ENCODE assay signal across 8 mouse cellular contexts in the genomic region with DNA sequence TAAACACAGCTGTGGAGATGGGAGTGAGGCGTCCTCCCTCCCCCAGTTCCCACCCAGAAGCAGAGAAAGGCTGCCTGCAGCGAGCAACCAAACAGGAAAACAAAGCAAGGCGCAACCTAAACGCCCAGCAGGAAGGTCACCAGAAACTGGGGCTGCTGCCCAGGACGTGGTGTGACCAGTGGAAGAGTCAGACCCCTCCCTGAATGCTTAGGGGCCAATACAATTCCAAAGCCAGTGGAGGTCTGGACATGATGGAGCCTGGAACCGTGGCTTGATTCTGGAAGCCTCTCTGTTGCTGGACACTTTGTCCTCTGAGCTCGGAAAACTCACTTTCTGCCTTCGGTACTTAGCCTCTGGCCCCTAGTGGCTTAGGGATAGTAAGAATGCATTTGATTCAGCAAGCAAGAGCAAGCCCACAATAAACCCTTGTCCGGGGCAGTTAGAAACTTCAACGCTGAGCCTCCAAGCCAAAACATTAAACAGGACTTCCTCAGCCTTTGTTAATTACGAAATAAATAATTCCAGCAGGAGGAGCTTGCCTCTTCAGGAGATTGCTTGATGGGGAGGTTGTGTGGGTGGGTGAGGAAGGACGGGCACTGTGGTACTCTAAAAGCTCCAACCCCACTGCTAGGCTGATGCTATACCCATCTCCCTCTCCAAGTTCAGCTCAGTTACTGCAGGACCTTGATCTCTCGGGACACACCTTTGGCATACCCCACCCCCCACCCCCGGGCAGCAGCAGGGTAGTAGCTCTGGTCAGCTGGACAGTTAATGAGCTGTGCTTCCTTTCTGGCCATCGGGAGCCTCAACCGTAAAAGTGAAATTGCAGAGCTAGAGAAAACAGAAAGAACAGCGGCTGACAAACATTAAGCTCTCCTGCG. TPM values are rescaled to one million over a fixed set of nuclear protein-coding genes. Genes with fewer than 3 reads are reported as not detected.
DNase-seq lines count a peak whose midpoint lies in the region; ATAC-seq and TF ChIP-seq lines count a peak whose summit lies in the region.

No protein-coding gene starts in this region.

- H3K79me2 ChIP-seq in heart, adult 2 months (replicated peaks; ENCODE audit: control insufficient read depth, insufficient read depth, low read length), result no peaks in the 10 kb centered on the region

- peak overlapping the region; percentile 80; the same call in 1 of the 2 replicates for H3K27ac ChIP-seq in cerebellum, adult 2 months (ENCODE audit: insufficient read depth, low read length)
- peak overlapping the region; percentile 70 for H3K27ac ChIP-seq in cortical plate, adult 2 months (ENCODE audit: insufficient read depth, low read length)
- H3K27ac ChIP-seq in heart, adult 2 months, result peak overlapping the region; percentile 98
- H3K27ac ChIP-seq in olfactory bulb, adult 2 months (ENCODE audit: insufficient read depth, low read depth, low read length), result peak overlapping the region; percentile 96

- 13% methylated on average over 18 of the region's 18 CpGs for WGBS in cerebellum, adult 2 months
- WGBS in heart, adult 2 months, result 8% methylated on average over 18 of the region's 18 CpGs
- WGBS in olfactory bulb, adult 2 months, result 9% methylated on average over 18 of the region's 18 CpGs

- no peak for ATAC-seq in cerebellum, adult (ENCODE audit: insufficient number of reproducible peaks, low FRiP score, low TSS enrichment)

- H3K9ac ChIP-seq in heart, adult 2 months (ENCODE audit: low read depth, low read length), result peak overlapping the region; percentile 66

- no peak for TF ChIP-seq POLR2A in cerebellum, adult 2 months (IDR thresholded peaks at IDR 0.05; ENCODE audit: borderline replicate concordance, insufficient read depth, low read length)
- no peak for TF ChIP-seq POLR2A in cortical plate, adult 2 months (IDR thresholded peaks at IDR 0.05; ENCODE audit: extremely low read depth, insufficient read depth, low read length)
- TF ChIP-seq POLR2A in heart, adult 2 months (IDR thresholded peaks at IDR 0.05; ENCODE audit: insufficient read depth, low read depth, low read length), result peak; percentile 90
- 0 out of 2 replicates have a peak, but pooled peaks have one; percentile 12 for TF ChIP-seq POLR2A in olfactory bulb, adult 2 months (IDR thresholded peaks at IDR 0.05; ENCODE audit: insufficient read depth, low read depth, low read length)

- H3K4me3 ChIP-seq in cerebellum, adult 2 months (replicated peaks; ENCODE audit: insufficient read depth, low read depth, low read length), result no peak overlapping the region
- no peak overlapping the region; the same call in 1 of the 2 replicates for H3K4me3 ChIP-seq in cortical plate, adult 2 months (ENCODE audit: insufficient read depth, low read length)
- H3K4me3 ChIP-seq in heart, adult 2 months, result peak overlapping the region; percentile 52
- H3K4me3 ChIP-seq in olfactory bulb, adult 2 months (ENCODE audit: insufficient read depth, low read depth, low read length), result no peak overlapping the region

- intact Hi-C loops in heart, adult 2 months (cut with DNase I), result loop anchor here (1.0 kb wide), 1 partner anchor 17 kb away; no protein-coding TSS in a partner anchor

- peak in 1 of 2 experiments; percentile 29 for DNase-seq in cerebellum, adult 2 months
- peak; percentile 84 to 90 for DNase-seq in heart, adult 2 months
- DNase-seq in kidney, adult 11 months, result peak; percentile 79
- peak; percentile 85 to 90 for DNase-seq in lung, adult 18-20 months
- DNase-seq in spleen, postnatal 36 days (ENCODE audit: low spot score in 2 of 2), result no peak

- TF ChIP-seq EP300 in heart, adult 2 months (IDR thresholded peaks at IDR 0.05; ENCODE audit: insufficient read depth, low read depth, low read length), result peak; percentile 98

- 0 out of 2 replicates have a peak, but pooled peaks cover 2% of the 10 kb centered on the region for H3K4me1 ChIP-seq in cerebellum, adult 2 months (ENCODE audit: control insufficient read depth, insufficient read depth, low read length)
- no peaks in the 10 kb centered on the region for H3K4me1 ChIP-seq in cortical plate, adult 2 months (ENCODE audit: control insufficient read depth, insufficient read depth, low read length)
- H3K4me1 ChIP-seq in heart, adult 2 months (ENCODE audit: control insufficient read depth, insufficient read depth, low read length), result peaks cover 14% of the 10 kb centered on the region; the same call in 1 of the 2 replicates
- peaks cover 30% of the 10 kb centered on the region for H3K4me1 ChIP-seq in olfactory bulb, adult 2 months (ENCODE audit: control insufficient read depth, insufficient read depth, low read length)

- H3K27me3 ChIP-seq in cerebellum, adult 2 months (ENCODE audit: control insufficient read depth, insufficient read depth, low read length), result no peaks in the 10 kb centered on the region
- H3K27me3 ChIP-seq in heart, adult 2 months (ENCODE audit: control insufficient read depth, insufficient read depth, low read length), result no peaks in the 10 kb centered on the region

- no peak for TF ChIP-seq CTCF in cerebellum, adult 2 months (IDR thresholded peaks at IDR 0.05; ENCODE audit: borderline replicate concordance, insufficient read depth, low read depth, low read length)
- TF ChIP-seq CTCF in cortical plate, adult 2 months (IDR thresholded peaks at IDR 0.05; ENCODE audit: extremely low read depth, insufficient read depth, low read length), result no peak
- TF ChIP-seq CTCF in heart, adult 2 months (IDR thresholded peaks at IDR 0.05), result peak; percentile 18; the same call in 1 of the 2 replicates
- TF ChIP-seq CTCF in olfactory bulb, adult 2 months (IDR thresholded peaks at IDR 0.05; ENCODE audit: insufficient read depth, low read depth, low read length), result no peak

- H3K36me3 ChIP-seq in heart, adult 2 months (ENCODE audit: control insufficient read depth, insufficient read depth, low read length), result no peaks in the 10 kb centered on the region; the same call in 1 of the 2 replicates

RNA-seq across cellular contexts. Expression of a gene that starts 5.0 kb away (rescaled TPM):
- polyA plus RNA-seq in cerebellum, adult 2 months (2012; rRNA removed), result 64.4 and 70.7 TPM in 2 replicates
- polyA plus RNA-seq in cortical plate, adult 2 months (2012; rRNA removed), result 51.9 and 53.2 TPM in 2 replicates
- total RNA-seq in heart, adult 2 months (2021), result 10 to 100 TPM; 29.8 to 31.4 TPM
- polyA plus RNA-seq in heart, adult 2 months (2012; rRNA removed), result 26.1 and 34.1 TPM in 2 replicates
- polyA plus RNA-seq in olfactory bulb, adult 2 months (2012; ENCODE audit: insufficient read depth, insufficient read length, low replicate concordance, missing spikeins), result not detected in 2 replicates

RNA-seq across cellular contexts. Expression of a gene that starts 14.6 kb away (rescaled TPM):
- 50.3 and 52.7 TPM in 2 replicates for polyA plus RNA-seq in cerebellum, adult 2 months (2012; rRNA removed)
- polyA plus RNA-seq in cortical plate, adult 2 months (2012; rRNA removed), result 65.8 and 69.6 TPM in 2 replicates
- total RNA-seq in heart, adult 2 months (2021), result 10 to 100 TPM; 89.1 to 90.3 TPM
- 130 and 172 TPM in 2 replicates for polyA plus RNA-seq in heart, adult 2 months (2012; rRNA removed)
- not detected in 2 replicates for polyA plus RNA-seq in olfactory bulb, adult 2 months (2012; ENCODE audit: insufficient read depth, insufficient read length, low replicate concordance, missing spikeins)

RNA-seq across cellular contexts. Expression of a gene that starts 22.3 kb away (rescaled TPM):
- polyA plus RNA-seq in cerebellum, adult 2 months (2012; rRNA removed), result 66.8 and 67.0 TPM in 2 replicates
- polyA plus RNA-seq in cortical plate, adult 2 months (2012; rRNA removed), result 55.6 and 58.8 TPM in 2 replicates
- 10 to 100 TPM; 82.5 to 90.1 TPM for total RNA-seq in heart, adult 2 months (2021)
- 83.2 and 96.8 TPM in 2 replicates for polyA plus RNA-seq in heart, adult 2 months (2012; rRNA removed)
- not detected in 2 replicates for polyA plus RNA-seq in olfactory bulb, adult 2 months (2012; ENCODE audit: insufficient read depth, insufficient read length, low replicate concordance, missing spikeins)

RNA-seq across cellular contexts. Expression of a gene that starts 29.1 kb away (rescaled TPM):
- polyA plus RNA-seq in cerebellum, adult 2 months (2012; rRNA removed), result 2.6 and 3.1 TPM in 2 replicates
- polyA plus RNA-seq in cortical plate, adult 2 months (2012; rRNA removed), result 2.5 and 3.3 TPM in 2 replicates
- 10 to 100 TPM in 1 of 2 experiments, 1 to 10 TPM in 1; 9.2 to 12.6 TPM for total RNA-seq in heart, adult 2 months (2021)
- polyA plus RNA-seq in heart, adult 2 months (2012; rRNA removed), result 12.1 and 13.9 TPM in 2 replicates
- not detected in 2 replicates for polyA plus RNA-seq in olfactory bulb, adult 2 months (2012; ENCODE audit: insufficient read depth, insufficient read length, low replicate concordance, missing spikeins)

RNA-seq across cellular contexts. Expression of a gene that starts 47.6 kb away (rescaled TPM):
- polyA plus RNA-seq in cerebellum, adult 2 months (2012; rRNA removed), result 0.65 TPM in 2 replicates
- polyA plus RNA-seq in cortical plate, adult 2 months (2012; rRNA removed), result 0.56 and 0.70 TPM in 2 replicates
- under 1 TPM; 0.23 to 0.36 TPM for total RNA-seq in heart, adult 2 months (2021)
- polyA plus RNA-seq in heart, adult 2 months (2012; rRNA removed), result 0.06 and 0.12 TPM in 2 replicates
- polyA plus RNA-seq in olfactory bulb, adult 2 months (2012; ENCODE audit: insufficient read depth, insufficient read length, low replicate concordance, missing spikeins), result not detected in 2 replicates

Comparison
In these comparisons a context has a peak if more than half of its experiments do, and no peak if none do; other contexts are left out.
1. DNase-seq: peak in heart, adult 2 months (2 of 2), kidney, adult 11 months (single experiment) and lung, adult 18-20 months (2 of 2); none in spleen, postnatal 36 days (0 of 2).
2. POLR2A ChIP-seq: peak in heart, adult 2 months (single experiment) and olfactory bulb, adult 2 months (single experiment); none in cerebellum, adult 2 months (single experiment) and cortical plate, adult 2 months (single experiment).
3. RNA of a gene that starts 14.6 kb away (polyA plus RNA-seq): 130 to 172 TPM in heart, adult 2 months, 65.8 to 69.6 TPM in cortical plate, adult 2 months and 50.3 to 52.7 TPM in cerebellum, adult 2 months; not detected in olfactory bulb, adult 2 months; every median in the first group is over 10 times any median in the second.
4. Peak in every context shown above with its lines, with median percentiles within 50 percentile points of each other: H3K27ac ChIP-seq.